29 mouse cellular contexts compared by ENCODE assay signal in the genomic region with DNA sequence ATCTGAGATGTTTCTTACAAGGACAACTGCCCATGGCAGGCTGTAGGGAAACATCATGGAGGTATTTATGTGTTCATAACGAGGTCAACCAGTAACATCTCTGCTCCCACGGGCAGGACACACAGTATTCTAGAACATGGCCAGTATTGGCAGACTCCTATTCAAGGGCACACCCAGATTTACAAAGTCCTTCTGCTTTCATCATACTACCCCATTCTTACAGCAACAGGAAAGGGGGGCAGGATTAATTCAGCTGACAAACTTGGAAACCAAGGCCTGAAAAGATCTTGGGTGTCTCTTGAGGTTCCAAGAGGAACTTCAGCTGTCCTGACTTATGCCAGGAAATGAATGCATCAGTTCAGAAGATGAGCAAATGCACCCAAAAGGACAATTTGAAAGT.
DNase-seq lines count a peak whose midpoint lies in the region; ATAC-seq lines count a peak whose summit lies in the region.
"Had no signal": no experiment of that assay in that cellular context is flagged by ENCODE, and none has a peak within 500 bp of the region (broad histone marks: within the 10 kb centered on the region; RNA-seq: fewer than 3 reads in every experiment).

No protein-coding gene starts in this region.

- no peak overlapping the region for H3K4me2 ChIP-seq in heart, embryonic 12.5 days
- H3K4me2 ChIP-seq: forebrain, embryonic 12.5 days; hindbrain, embryonic 13.5 days; limb, embryonic 15.5 days; liver, embryonic 15.5 days; lung, embryonic 15.5 days; midbrain, embryonic 13.5 days; neural tube, embryonic 13.5 days had no signal

- H3K36me3 ChIP-seq in heart, embryonic 12.5 days = no peaks in the 10 kb centered on the region
- no peaks in the 10 kb centered on the region for H3K36me3 ChIP-seq in hindbrain, embryonic 10.5 days
- H3K36me3 ChIP-seq: forebrain, embryonic 12.5 days; heart, embryonic 10.5 days; hindbrain, embryonic 13.5 days; limb, embryonic 10.5 days; limb, embryonic 15.5 days; liver, embryonic 15.5 days; lung, embryonic 15.5 days; midbrain, embryonic 13.5 days; neural tube, embryonic 13.5 days had no signal

- no peaks in the 10 kb centered on the region for H3K27me3 ChIP-seq in heart, embryonic 12.5 days (replicated peaks)
- no peaks in the 10 kb centered on the region for H3K27me3 ChIP-seq in hindbrain, embryonic 10.5 days (ENCODE audit: insufficient read depth, poor library complexity, severe bottlenecking)
- H3K27me3 ChIP-seq: forebrain, embryonic 12.5 days; hindbrain, embryonic 13.5 days; limb, embryonic 15.5 days; liver, embryonic 15.5 days; lung, embryonic 15.5 days; midbrain, embryonic 13.5 days had no signal

- no peaks in the 10 kb centered on the region for H3K9me3 ChIP-seq in heart, embryonic 12.5 days (replicated peaks)
- H3K9me3 ChIP-seq in hindbrain, embryonic 10.5 days = no peaks in the 10 kb centered on the region
- H3K9me3 ChIP-seq: forebrain, embryonic 12.5 days; heart, embryonic 10.5 days; hindbrain, embryonic 13.5 days; limb, embryonic 10.5 days; limb, embryonic 15.5 days; liver, embryonic 15.5 days; lung, embryonic 15.5 days; midbrain, embryonic 13.5 days; neural tube, embryonic 13.5 days had no signal

- no peaks in the 10 kb centered on the region for H3K4me1 ChIP-seq in heart, embryonic 12.5 days (replicated peaks)
- peaks cover 5% of the 10 kb centered on the region; the same call in 1 of the 2 replicates for H3K4me1 ChIP-seq in hindbrain, embryonic 10.5 days (replicated peaks)
- H3K4me1 ChIP-seq: heart, embryonic 10.5 days; liver, embryonic 15.5 days had no signal

- no peak for ATAC-seq in heart, embryonic 12.5 days (ENCODE audit: insufficient number of reproducible peaks, low FRiP score)
- ATAC-seq in megakaryocyte, adult 5-6 weeks (ENCODE audit: poor library complexity, severe bottlenecking) = peak; percentile 63
- ATAC-seq: activated CD4-positive, CD25-positive, alpha-beta regulatory T cell, adult 4 months; CD4-positive, CD25-positive, alpha-beta regulatory T cell, adult 4 months; intestine, embryonic 16.5 days; midbrain, embryonic 13.5 days had no signal

- WGBS in heart, embryonic 12.5 days = 78% methylated on average over 2 of the region's 2 CpGs
- 97% methylated on average over 2 of the region's 2 CpGs for WGBS in hindbrain, embryonic 10.5 days

- no peak overlapping the region for H3K27ac ChIP-seq in heart, embryonic 12.5 days (ENCODE audit: poor library complexity, severe bottlenecking)
- H3K27ac ChIP-seq in hindbrain, embryonic 10.5 days = no peak overlapping the region
- H3K27ac ChIP-seq: forebrain, embryonic 12.5 days; heart, embryonic 10.5 days; hindbrain, embryonic 13.5 days; kidney, postnatal 0 days; limb, embryonic 10.5 days; limb, embryonic 15.5 days; liver, embryonic 15.5 days; lung, embryonic 15.5 days; midbrain, embryonic 13.5 days; neural tube, embryonic 13.5 days had no signal

- no peak overlapping the region for H3K4me3 ChIP-seq in heart, embryonic 12.5 days
- no peak overlapping the region for H3K4me3 ChIP-seq in hindbrain, embryonic 10.5 days
- H3K4me3 ChIP-seq: forebrain, embryonic 12.5 days; heart, embryonic 10.5 days; hindbrain, embryonic 13.5 days; limb, embryonic 10.5 days; limb, embryonic 15.5 days; liver, embryonic 15.5 days; lung, embryonic 15.5 days; midbrain, embryonic 13.5 days; neural tube, embryonic 13.5 days had no signal

- peak; percentile 46 for DNase-seq in heart, adult 11 months
- DNase-seq in 3T3-L1 (ENCODE audit: low read depth, low spot score) = peak; percentile 18
- DNase-seq in gonadal fat pad, adult 2 months (ENCODE audit: low read depth) = peak; percentile 47
- DNase-seq in gastrocnemius, adult 8-10 months (ENCODE audit: low spot score in 2 of 2) = no peak
- no peak for DNase-seq in hindbrain, embryonic 10.5 days (ENCODE audit: low spot score)
- no peak for DNase-seq in urinary bladder, adult 2 months (ENCODE audit: low spot score)
- DNase-seq: adrenal gland, postnatal 10 days; cerebellum, adult 11 months; cerebellum, adult 9-10 months; heart, postnatal 36 days; kidney, adult 8-10 months; kidney, postnatal 4 days; right cerebral cortex, postnatal 4 days; thymus, postnatal 14 days had no signal

- H3K9ac ChIP-seq in heart, embryonic 12.5 days = no peak overlapping the region
- H3K9ac ChIP-seq: forebrain, embryonic 12.5 days; hindbrain, embryonic 13.5 days; limb, embryonic 15.5 days; liver, embryonic 15.5 days; lung, embryonic 15.5 days; midbrain, embryonic 13.5 days; neural tube, embryonic 13.5 days had no signal

Comparison
In these comparisons a context has a peak if more than half of its experiments do, and no peak if none do; other contexts are left out.
1. DNase-seq: peak in heart, adult 11 months (single experiment), 3T3-L1 (single experiment) and gonadal fat pad, adult 2 months (single experiment); none in gastrocnemius, adult 8-10 months (0 of 2), hindbrain, embryonic 10.5 days (single experiment) and urinary bladder, adult 2 months (single experiment).